Mouse (Mus musculus) left cerebral cortex, postnatal 25 days (tissue): Measurements from ENCODE around the gene Prr3. TPM values are rescaled to one million over a fixed set of nuclear protein-coding genes. Genes with fewer than 3 reads are reported as not detected.
"Not testable (repeated sequence)": the region's sequence is repeated elsewhere in the genome, so short reads cannot be mapped to it uniquely, and the experiment has no call there.

ENCODE experiments used
- DNase-seq, 2 experiments: peaks; one replicate each; pipeline ENCODE4 v3.0.0; 2022; ENCODE audit warnings: low spot score in 2 of 2, mixed read lengths in 1 of 2
- intact Hi-C: fragments of 180-260 bp; cut with DNase I; formaldehyde crosslinking; loops from one replicate; pipeline ENCODE4 v1.15.1; 2025
- microRNA-seq, 2 experiments: library from miRNA; unstranded; fragments of <30 nt; microRNA quantifications; one replicate each; pipeline ENCODE4 v1.2.0; 2022
- total RNA-seq, 2 experiments: library from RNA; stranded (reverse); gene quantifications; 2 replicates each; pipeline ENCODE4 v1.2.3; 2021

The Prr3 gene
- total RNA-seq, 2 experiments from 2014 or later = 40.1 to 42.9 TPM

DNA sequence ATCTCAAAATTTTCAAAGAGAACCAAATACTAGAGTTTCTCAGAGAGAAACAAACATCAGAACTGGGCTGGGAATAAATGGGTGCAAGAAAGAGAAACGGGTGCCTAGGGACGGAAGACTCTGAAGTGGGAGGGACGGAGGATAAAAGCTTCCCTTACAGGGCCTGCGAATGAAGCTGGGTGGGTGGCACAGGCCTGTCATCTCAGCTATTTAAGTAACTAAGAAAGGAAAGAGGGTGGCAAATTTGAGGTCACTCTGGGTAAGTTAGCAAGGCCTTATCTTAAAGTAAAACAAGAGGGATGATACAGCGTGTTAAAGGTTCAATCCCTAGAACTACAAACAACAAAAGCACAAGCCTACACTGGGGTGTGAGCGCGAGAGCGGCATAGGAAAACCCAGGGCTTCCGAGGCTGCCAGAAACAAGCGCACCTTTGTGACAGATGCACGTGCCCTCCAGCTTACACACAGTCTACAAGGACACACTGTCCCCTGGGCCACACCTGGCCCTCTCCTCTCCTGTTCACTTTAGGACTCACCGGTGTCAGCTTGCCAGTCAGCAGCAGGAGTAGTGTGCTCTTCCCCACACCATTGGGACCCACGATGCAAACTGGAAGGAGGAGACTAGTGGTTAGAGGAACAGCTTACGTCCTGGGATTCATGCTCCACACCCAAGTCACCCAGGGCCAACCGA is 21.4 kb downstream of the Prr3 start:
- DNase-seq = peak in 1 of 2 experiments; percentile 34
- intact Hi-C loops = no loop called here

DNA sequence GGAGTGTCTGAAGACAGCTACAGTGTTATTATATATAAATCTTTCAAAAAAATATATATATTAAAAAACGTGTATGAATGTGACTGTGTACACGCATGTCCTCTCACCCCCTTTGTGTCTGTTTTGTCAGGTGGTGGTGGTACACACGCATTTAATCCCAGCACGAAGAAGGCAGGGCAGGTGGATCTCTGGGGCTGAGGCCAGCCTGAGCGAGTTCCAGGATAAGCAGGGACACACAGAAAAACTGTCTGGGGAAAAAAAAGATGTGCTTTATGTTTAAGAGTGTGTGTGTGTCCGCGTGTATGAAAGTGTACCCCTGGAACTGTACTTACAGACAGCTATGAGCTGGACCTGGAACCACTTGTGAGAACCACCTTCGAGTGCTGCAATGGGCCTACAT is 25.4 kb downstream of the Prr3 start:
- intact Hi-C loops = no loop called here

GRCm38 (mm10) chr17:35952559-35952958 is 27.5 kb downstream of the Prr3 start:
- intact Hi-C loops, DNase-seq: not testable (repeated sequence)

More for the DNA sequence above, 25.4 kb downstream of the Prr3 start:
- DNase-seq = no peak

DNA sequence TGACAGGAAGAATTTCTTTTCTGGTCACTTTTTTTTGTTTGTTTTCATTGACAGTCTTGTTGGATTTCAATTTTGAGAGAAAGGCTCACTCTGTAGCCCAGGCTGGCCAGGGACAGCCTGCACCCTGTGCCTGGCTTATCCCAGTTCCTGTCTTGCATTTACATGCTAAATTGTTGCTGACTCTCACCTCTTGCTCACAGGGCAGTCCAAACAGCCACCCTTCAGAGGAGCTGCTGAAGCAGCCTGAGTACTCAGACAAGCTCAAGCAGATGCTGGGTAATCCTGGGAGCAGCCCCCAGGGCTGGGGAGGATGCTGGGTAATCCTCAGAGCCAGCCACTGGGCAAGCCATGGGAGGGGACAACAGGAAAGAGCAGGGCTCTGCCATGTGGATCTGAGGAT is 29.1 kb downstream of the Prr3 start:
- DNase-seq, intact Hi-C loops: not testable (repeated sequence)

- intact Hi-C loops = loop anchor here (5.0 to 10.0 kb wide), 4 partner anchors 125 to 477 kb away; partner anchors contain the start of gene H2-T3
- DNase-seq = no peak
These were observed 40.1 kb downstream of the Prr3 start for GRCm38 (mm10) chr17:35939941-35940340.

GRCm38 (mm10) chr17:35939108-35939507 is 40.9 kb downstream of the Prr3 start:
- no peak for DNase-seq
- intact Hi-C loops = loop anchor here (5.0 to 10.0 kb wide), 4 partner anchors 126 to 478 kb away; partner anchors contain the start of gene H2-T3

DNA sequence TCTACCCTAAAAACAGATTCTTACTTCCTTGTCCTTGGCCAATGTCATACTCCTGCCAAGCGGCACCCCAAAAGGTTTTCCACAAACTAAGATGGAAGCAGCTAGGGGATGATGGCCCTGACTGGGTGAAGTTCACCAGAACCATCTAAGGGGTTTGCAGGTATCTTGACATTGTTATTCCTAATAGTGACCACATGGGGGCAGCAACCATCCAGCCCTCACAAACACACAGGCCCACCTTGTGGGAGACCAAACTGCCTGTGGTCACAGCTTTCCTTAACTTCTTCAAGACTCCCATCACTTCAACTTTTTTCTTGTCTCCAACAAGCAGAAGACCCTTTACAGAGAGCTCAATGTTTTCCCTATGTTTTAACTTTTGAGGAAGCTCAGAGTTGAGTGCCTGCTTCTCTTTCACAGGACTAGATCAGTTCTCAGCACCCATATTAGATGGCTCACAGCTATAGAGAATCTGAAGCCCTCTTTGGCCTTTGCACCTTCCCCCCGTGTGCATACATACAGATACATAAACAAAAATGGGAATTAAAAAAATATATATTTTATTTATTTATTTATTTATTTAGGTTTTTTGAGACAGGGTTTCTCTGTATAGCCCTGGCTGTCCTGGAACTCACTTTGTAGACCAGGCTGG is 42.2 kb downstream of the Prr3 start:
- intact Hi-C loops = loop anchor here (1.0 to 10.0 kb wide), 5 partner anchors 55 to 479 kb away; partner anchors contain the start of gene H2-T3
- peak; percentile 58 to 59 for DNase-seq

GRCm38 (mm10) chr17:35935763-35936162 is 44.3 kb downstream of the Prr3 start:
- not testable (repeated sequence) for DNase-seq
- intact Hi-C loops = loop anchor here (5.0 to 10.0 kb wide), 4 partner anchors 129 to 482 kb away; partner anchors contain the start of gene H2-T3

DNA sequence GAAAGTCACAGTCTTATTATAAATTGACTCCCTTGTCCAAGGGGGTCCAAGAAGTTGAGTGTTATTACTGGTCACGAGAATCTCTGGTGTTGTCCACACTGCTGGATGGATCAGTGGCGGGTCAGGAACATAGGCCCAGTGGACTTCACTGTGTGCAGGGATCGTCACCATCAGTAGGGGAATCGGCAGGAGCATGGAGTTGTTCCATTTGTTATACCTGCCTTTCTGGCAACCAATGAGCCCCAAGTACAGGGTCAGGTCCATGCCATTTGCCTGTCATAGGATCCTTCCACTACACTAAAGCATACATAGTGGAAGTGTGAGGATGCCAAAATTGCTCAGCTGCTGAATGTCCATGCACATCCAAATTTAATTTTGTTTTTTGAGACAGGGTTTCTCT is 47.4 kb downstream of the Prr3 start:
- intact Hi-C loops = loop anchor here (10.0 kb wide), 2 partner anchors 132 to 262 kb away; partner anchors contain the start of gene H2-T3
- no peak for DNase-seq

DNA sequence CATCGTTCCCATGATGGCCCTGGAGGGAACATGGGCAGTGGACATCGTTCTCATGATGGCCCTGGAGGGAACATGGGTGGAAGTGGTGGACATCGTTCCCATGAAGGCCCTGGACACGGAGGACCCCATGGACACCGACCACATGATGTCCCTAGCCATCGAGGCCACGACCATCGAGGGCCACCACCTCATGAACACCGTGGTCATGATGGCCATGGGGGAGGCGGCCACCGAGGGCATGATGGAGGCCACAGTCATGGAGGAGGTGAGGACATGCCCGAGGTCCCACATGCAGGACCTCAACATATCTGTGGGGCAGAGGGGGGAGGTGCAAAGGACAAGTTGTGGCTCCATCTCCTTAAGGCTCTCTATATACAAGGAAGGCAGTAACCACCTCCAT is 49.4 kb downstream of the Prr3 start:
- no peak for DNase-seq
- intact Hi-C loops = loop anchor here (10.0 kb wide), 2 partner anchors 134 to 264 kb away; partner anchors contain the start of gene H2-T3

DNA sequence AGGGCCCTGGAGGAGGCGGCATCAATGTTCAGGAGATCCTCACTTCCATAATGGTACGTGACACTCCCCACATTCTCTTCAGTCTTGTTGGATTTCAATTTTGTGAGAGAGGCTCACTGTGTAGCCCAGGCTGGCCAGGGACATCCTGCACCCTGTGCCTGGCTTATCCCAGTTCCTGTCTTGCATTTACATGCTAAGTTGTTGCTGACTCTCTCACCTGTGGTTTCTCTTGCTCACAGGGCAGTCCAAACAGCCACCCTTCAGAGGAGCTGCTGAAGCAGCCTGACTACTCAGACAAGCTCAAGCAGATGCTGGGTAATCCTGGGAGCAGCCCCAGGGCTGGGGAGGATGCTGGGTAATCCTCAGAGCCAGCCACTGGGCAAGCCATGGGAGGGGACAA is 50.5 kb downstream of the Prr3 start:
- intact Hi-C loops = no loop called here
- no peak for DNase-seq

DNA sequence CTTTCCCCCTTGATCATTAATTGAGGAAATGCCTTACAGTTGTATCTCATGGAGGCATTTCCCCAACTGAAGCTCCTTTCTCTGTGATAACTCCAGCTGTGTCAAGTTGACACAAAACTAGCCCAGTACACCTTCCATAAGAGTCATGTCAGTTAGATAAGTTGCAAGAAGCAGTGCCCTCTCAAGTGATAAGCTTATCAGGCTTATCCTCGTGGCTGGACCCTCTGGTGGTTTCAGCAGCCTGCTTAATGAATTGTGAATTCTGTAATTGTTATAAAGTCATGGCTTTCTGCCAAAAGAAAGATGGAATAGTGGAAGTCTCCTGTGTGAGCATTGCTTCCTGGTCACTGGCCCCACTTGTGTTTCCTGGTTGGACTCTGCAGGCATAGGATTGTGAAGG is 52.6 kb downstream of the Prr3 start:
- intact Hi-C loops = no loop called here

GRCm38 (mm10) chr17:35923281-35923680 is 56.8 kb downstream of the Prr3 start:
- intact Hi-C loops = no loop called here
- no peak for DNase-seq

More for the DNA sequence above, 52.6 kb downstream of the Prr3 start:
- no peak for DNase-seq

DNA sequence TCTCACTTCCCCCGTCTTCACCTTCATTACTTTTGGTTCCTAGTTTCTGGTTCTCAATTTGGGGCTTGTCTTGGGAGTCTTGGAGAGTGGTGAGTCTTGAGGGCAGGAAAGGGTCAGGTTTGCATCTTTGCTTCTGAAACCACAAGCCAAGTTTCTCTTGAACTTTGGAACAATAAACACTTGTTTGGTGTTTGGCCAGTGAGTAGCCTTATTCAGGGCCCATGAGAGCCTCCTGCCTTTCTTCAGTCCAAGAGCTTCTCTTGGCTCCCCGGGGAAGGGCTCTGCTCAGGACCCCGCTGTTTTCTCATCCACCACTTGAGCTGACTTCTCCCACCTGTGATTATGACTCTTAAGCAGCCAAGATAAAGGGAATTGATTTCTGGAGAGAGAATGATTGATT is 57.5 kb downstream of the Prr3 start:
- intact Hi-C loops = no loop called here
- DNase-seq = no peak

Small RNA genes within 50 kb of the gene (microRNA-seq; reads per million reads assigned to microRNA genes)
- gene Mir877 = 310 to 541 reads per million in 2 experiments

Other genes starting within 250 kb of the Prr3 start
- gene Ier3, start 158.6 kb downstream of the Prr3 start, total RNA-seq = 10 to 100 TPM; 11.2 to 12.5 TPM
- 100 to 1,000 TPM; 120 to 137 TPM for gene Flot1, start 157.0 kb downstream of the Prr3 start, total RNA-seq
- gene Tubb5, start 141.9 kb downstream of the Prr3 start, total RNA-seq = 100 to 1,000 TPM; 492 to 522 TPM
- 10 to 100 TPM in 1 of 2 experiments, 1 to 10 TPM in 1; 9.7 to 12.0 TPM for gene Mdc1, start 138.7 kb downstream of the Prr3 start, total RNA-seq
- 1 to 10 TPM; 3.2 to 3.6 TPM for gene Nrm, start 118.9 kb downstream of the Prr3 start, total RNA-seq
- gene Ppp1r18, start 114.6 kb downstream of the Prr3 start, total RNA-seq = 1 to 10 TPM; 8.3 to 8.7 TPM
- gene Dhx16, start 100.4 kb downstream of the Prr3 start, total RNA-seq = 10 to 100 TPM; 29.5 to 32.4 TPM
- gene 2310061I04Rik, start 82.8 kb downstream of the Prr3 start, total RNA-seq = 10 to 100 TPM; 55.4 to 59.6 TPM
- gene Atat1, start 70.2 kb downstream of the Prr3 start, total RNA-seq = 10 to 100 TPM; 53.0 to 56.1 TPM
- 10 to 100 TPM; 35.3 to 40.1 TPM for gene Mrps18b, start 63.8 kb downstream of the Prr3 start, total RNA-seq
- 10 to 100 TPM; 70.2 to 76.0 TPM for gene Ppp1r10, start 63.8 kb downstream of the Prr3 start, total RNA-seq
- gene Abcf1, start 10.5 kb downstream of the Prr3 start, total RNA-seq = 10 to 100 TPM; 76.7 to 82.6 TPM
- gene Gnl1, start 385 bp downstream of the Prr3 start, total RNA-seq = 100 to 1,000 TPM; 161 to 175 TPM
- 1 to 10 TPM; 1.7 to 2.3 TPM for gene H2-T24, start 40.3 kb upstream of the Prr3 start, total RNA-seq
- 10 to 100 TPM in 1 of 2 experiments, 1 to 10 TPM in 1; 9.9 to 10.2 TPM for gene H2-T23, start 52.6 kb upstream of the Prr3 start, total RNA-seq
- 1 to 10 TPM; 8.3 to 9.3 TPM for gene H2-T22, start 62.5 kb upstream of the Prr3 start, total RNA-seq
- not detected for gene Gm6034, start 62.7 kb upstream of the Prr3 start, total RNA-seq
- 1 to 10 TPM; 1.3 TPM for gene Gm11127, start 78.1 kb upstream of the Prr3 start, total RNA-seq
- gene Gm19684, start 141.4 kb upstream of the Prr3 start, total RNA-seq = not detected
- gene Gm7030, start 149.2 kb upstream of the Prr3 start, total RNA-seq = not detected
- not detected for gene Gm8909, start 188.3 kb upstream of the Prr3 start, total RNA-seq
- gene H2-T3, start 210.1 kb upstream of the Prr3 start, total RNA-seq = not detected